8 mouse cellular contexts compared by ENCODE assay signal in the genomic region with DNA sequence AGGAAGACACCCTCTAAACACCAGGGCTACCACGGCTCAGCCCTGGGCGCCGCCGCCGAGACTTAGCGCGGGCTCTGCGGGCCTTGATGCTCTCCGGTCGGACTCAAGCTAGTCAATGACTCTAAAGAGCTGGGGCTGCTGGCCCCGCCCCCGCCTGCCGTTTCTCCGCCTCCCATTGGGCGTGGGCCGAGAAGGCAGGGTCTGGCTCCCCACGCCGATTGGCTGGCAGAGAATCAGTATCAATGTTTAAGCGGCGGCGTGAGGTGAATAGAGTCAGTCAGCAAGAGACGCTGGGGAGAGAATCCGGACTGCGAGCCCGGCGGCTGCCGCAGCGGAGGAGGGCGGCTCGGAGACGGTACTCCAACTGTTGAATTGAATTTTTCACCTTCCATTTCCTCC. TPM values are rescaled to one million over a fixed set of nuclear protein-coding genes. Genes with fewer than 3 reads are reported as not detected.
A peak's percentile ranks its signal among the peaks of the same experiment; 100 is the strongest.
DNase-seq lines count a peak whose midpoint lies in the region; ATAC-seq lines count a peak whose summit lies in the region.

A gene (plus strand): TSS at position 276 of the 399 bp plus-strand sequence.

- peak; percentile 80 to 86 for DNase-seq in adrenal gland, adult 18-20 months (ENCODE audit: low spot score in 2 of 2)
- DNase-seq in embryo, embryonic 10.5 days (ENCODE audit: low spot score), result peak; percentile 98
- peak; percentile 92 for DNase-seq in gastrocnemius, postnatal 14 days
- DNase-seq in left cerebral cortex, adult 9 months (ENCODE audit: low spot score in 2 of 2), result peak; percentile 93 to 97
- DNase-seq in right cerebral cortex, adult 2 months (ENCODE audit: low spot score in 2 of 2), result peak; percentile 95 to 97
- peak; percentile 86 for DNase-seq in urinary bladder, postnatal 25 days (ENCODE audit: low spot score)

- peaks cover 60% of the 10 kb centered on the region for H3K4me1 ChIP-seq in megakaryocyte, embryonic 14.5 days

- ATAC-seq in inflammation-experienced regulatory T-cells, adult 6 months, result peak; percentile 74

- H3K27me3 ChIP-seq in megakaryocyte, embryonic 14.5 days (replicated peaks), result peaks cover 57% of the 10 kb centered on the region

- H3K36me3 ChIP-seq in megakaryocyte, embryonic 14.5 days (replicated peaks; ENCODE audit: low read length), result no peaks in the 10 kb centered on the region

- peaks cover 23% of the 10 kb centered on the region for H3K9me3 ChIP-seq in megakaryocyte, embryonic 14.5 days

- intact Hi-C loops in gastrocnemius, postnatal 14 days (cut with DNase I; ENCODE audit: low total_unique reads), result no loop called here

- peak within 1 kb of the TSS; percentile 92 for H3K4me3 ChIP-seq in megakaryocyte, embryonic 14.5 days (replicated peaks)

RNA-seq across cellular contexts. Expression of the gene that starts here (rescaled TPM):
- 1 to 10 TPM; 1.8 to 2.9 TPM for total RNA-seq in adrenal gland, adult 18-20 months (2021)
- 1 to 10 TPM; 3.7 to 5.2 TPM for total RNA-seq in gastrocnemius, postnatal 14 days (2021)
- not detected for polyA plus RNA-seq in inflammation-experienced regulatory T-cells, adult 6 months (2017; shearing (Covaris generic))
- 0.03 and 0.14 TPM in 2 replicates for polyA plus RNA-seq in megakaryocyte, embryonic 14.5 days (2012; ENCODE audit: insufficient read depth, low replicate concordance)

Comparison
In these comparisons a context has a peak if more than half of its experiments do, and no peak if none do; other contexts are left out.
1. Peak in every context shown above with its lines: DNase-seq, ATAC-seq and H3K4me3 ChIP-seq.
2. Peak in ATAC-seq in inflammation-experienced regulatory T-cells, adult 6 months; RNA of the gene not detected or under 1 TPM.